ENCODE assay signal across 8 mouse cellular contexts in the genomic region with DNA sequence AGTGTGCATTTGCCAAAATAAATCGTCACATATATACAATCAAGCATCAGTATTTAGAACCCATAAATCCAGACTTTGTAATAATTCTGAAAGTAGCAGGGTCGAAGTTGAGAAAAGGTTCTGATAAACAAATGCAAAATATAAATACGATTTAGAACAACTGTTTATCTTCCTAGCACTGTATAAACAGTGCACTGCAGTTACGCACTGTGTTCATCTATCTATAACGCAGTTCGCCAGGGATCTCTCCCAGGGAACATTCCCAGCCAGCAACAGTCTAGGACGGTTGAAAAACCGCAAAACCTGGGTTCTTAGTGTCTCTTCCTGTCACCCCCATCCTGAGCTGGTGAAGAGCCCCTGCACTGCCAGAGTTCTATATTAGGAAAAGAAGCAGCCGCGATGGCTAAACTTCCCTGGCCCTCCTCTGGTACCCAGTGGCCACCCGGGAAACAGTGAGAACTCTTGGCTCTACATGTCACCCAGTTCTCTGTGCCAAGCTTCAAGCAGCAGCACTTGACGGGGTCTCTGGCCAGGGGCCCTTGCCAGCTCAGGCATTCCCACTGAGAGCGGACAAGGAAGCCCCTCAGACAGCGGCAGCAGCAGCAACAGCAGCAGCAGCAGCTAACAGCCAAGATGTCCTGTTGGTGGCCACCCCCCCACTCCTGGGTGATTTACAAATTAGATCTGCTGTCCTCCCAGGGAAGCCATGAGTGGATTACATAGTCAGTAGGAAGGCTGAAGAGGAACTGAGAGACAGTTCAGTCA. TPM values are rescaled to one million over a fixed set of nuclear protein-coding genes. Genes with fewer than 3 reads are reported as not detected.
DNase-seq lines count a peak whose midpoint lies in the region; ATAC-seq and TF ChIP-seq lines count a peak whose summit lies in the region.

No protein-coding gene starts in this region.

- H3K9ac ChIP-seq in embryonic facial prominence, embryonic 12.5 days: no peak overlapping the region
- no peak overlapping the region for H3K9ac ChIP-seq in lung, embryonic 15.5 days
- H3K9ac ChIP-seq in heart, embryonic 16.5 days (ENCODE audit: low read length): peak overlapping the region; percentile 0; the same call in 1 of the 2 replicates
- no peak overlapping the region for H3K9ac ChIP-seq in midbrain, postnatal 0 days (replicated peaks; ENCODE audit: low read length, poor library complexity, severe bottlenecking)

- no peak overlapping the region for H3K4me3 ChIP-seq in embryonic facial prominence, embryonic 12.5 days
- no peak overlapping the region for H3K4me3 ChIP-seq in embryonic facial prominence, embryonic 10.5 days
- no peak overlapping the region for H3K4me3 ChIP-seq in lung, embryonic 15.5 days
- no peak overlapping the region for H3K4me3 ChIP-seq in heart, embryonic 16.5 days (ENCODE audit: low read length)
- no peak overlapping the region for H3K4me3 ChIP-seq in midbrain, postnatal 0 days (ENCODE audit: low read depth, low read length)

- no peak for ATAC-seq in embryonic facial prominence, embryonic 12.5 days (ENCODE audit: insufficient number of reproducible peaks, insufficient read depth, low FRiP score, low TSS enrichment)
- peak; percentile 64 for ATAC-seq in lung, embryonic 15.5 days (ENCODE audit: borderline replicate concordance, extremely low read depth, low FRiP score, low TSS enrichment)
- no peak for ATAC-seq in heart, embryonic 16.5 days (replicated peaks; ENCODE audit: extremely low read depth, insufficient read depth, low FRiP score)
- ATAC-seq in midbrain, postnatal 0 days (ENCODE audit: low FRiP score): no peak

- peak overlapping the region; percentile 63 for H3K27ac ChIP-seq in embryonic facial prominence, embryonic 12.5 days
- H3K27ac ChIP-seq in embryonic facial prominence, embryonic 10.5 days (replicated peaks): no peak overlapping the region
- H3K27ac ChIP-seq in lung, embryonic 15.5 days: peak overlapping the region; percentile 93
- peak overlapping the region; percentile 86 for H3K27ac ChIP-seq in heart, embryonic 16.5 days (ENCODE audit: low read length)
- H3K27ac ChIP-seq in midbrain, postnatal 0 days (ENCODE audit: low read depth, low read length): no peak overlapping the region

- peaks cover 81% of the 10 kb centered on the region for H3K4me1 ChIP-seq in embryonic facial prominence, embryonic 12.5 days
- peaks cover 82% of the 10 kb centered on the region for H3K4me1 ChIP-seq in embryonic facial prominence, embryonic 10.5 days
- peaks cover 97% of the 10 kb centered on the region for H3K4me1 ChIP-seq in lung, embryonic 15.5 days
- H3K4me1 ChIP-seq in heart, embryonic 16.5 days (ENCODE audit: control insufficient read depth, insufficient read depth, low read length): peaks cover 94% of the 10 kb centered on the region
- no peaks in the 10 kb centered on the region for H3K4me1 ChIP-seq in midbrain, postnatal 0 days (ENCODE audit: insufficient read depth, low read length)

- no peak overlapping the region for H3K4me2 ChIP-seq in embryonic facial prominence, embryonic 12.5 days (replicated peaks)
- 0 out of 2 replicates have a peak overlapping the region, but pooled peaks have one; percentile 9 for H3K4me2 ChIP-seq in lung, embryonic 15.5 days
- peak overlapping the region; percentile 13; the same call in 1 of the 2 replicates for H3K4me2 ChIP-seq in heart, embryonic 16.5 days (ENCODE audit: low read depth, low read length)
- H3K4me2 ChIP-seq in midbrain, postnatal 0 days (ENCODE audit: low read depth, low read length, poor library complexity, severe bottlenecking): no peak overlapping the region

- peaks cover 7% of the 10 kb centered on the region; the same call in 1 of the 2 replicates for H3K36me3 ChIP-seq in embryonic facial prominence, embryonic 12.5 days
- peaks cover 31% of the 10 kb centered on the region for H3K36me3 ChIP-seq in embryonic facial prominence, embryonic 10.5 days (replicated peaks)
- no peaks in the 10 kb centered on the region for H3K36me3 ChIP-seq in lung, embryonic 15.5 days
- H3K36me3 ChIP-seq in heart, embryonic 16.5 days (ENCODE audit: control insufficient read depth, insufficient read depth): no peaks in the 10 kb centered on the region
- no peaks in the 10 kb centered on the region for H3K36me3 ChIP-seq in midbrain, postnatal 0 days (ENCODE audit: insufficient read depth, low read length)

- H3K9me3 ChIP-seq in embryonic facial prominence, embryonic 12.5 days: no peaks in the 10 kb centered on the region
- H3K9me3 ChIP-seq in embryonic facial prominence, embryonic 10.5 days: no peaks in the 10 kb centered on the region
- H3K9me3 ChIP-seq in lung, embryonic 15.5 days: no peaks in the 10 kb centered on the region
- H3K9me3 ChIP-seq in heart, embryonic 16.5 days (replicated peaks; ENCODE audit: control insufficient read depth, low read length): no peaks in the 10 kb centered on the region
- no peaks in the 10 kb centered on the region for H3K9me3 ChIP-seq in midbrain, postnatal 0 days (ENCODE audit: low read length)

- TF ChIP-seq CTCF in midbrain, postnatal 0 days (IDR thresholded peaks at IDR 0.05): no peak

- WGBS in embryonic facial prominence, embryonic 12.5 days: 78% methylated on average over 14 of the region's 14 CpGs
- 84% methylated on average over 14 of the region's 14 CpGs for WGBS in embryonic facial prominence, embryonic 10.5 days
- WGBS in lung, embryonic 15.5 days: 27% methylated on average over 14 of the region's 14 CpGs
- 32% methylated on average over 14 of the region's 14 CpGs for WGBS in heart, embryonic 16.5 days
- 75% methylated on average over 14 of the region's 14 CpGs for WGBS in midbrain, postnatal 0 days

- no peak for DNase-seq in embryonic facial prominence, embryonic 10.5 days (ENCODE audit: low spot score)
- DNase-seq in lung, postnatal 14 days: no peak
- peak; percentile 68 for DNase-seq in midbrain, postnatal 0 days (ENCODE audit: low spot score)
- DNase-seq in B cell, adult 2 months: no peak
- no peak for DNase-seq in urinary bladder, postnatal 36 days (ENCODE audit: low spot score in 2 of 2)

- H3K27me3 ChIP-seq in embryonic facial prominence, embryonic 12.5 days: no peaks in the 10 kb centered on the region
- no peaks in the 10 kb centered on the region for H3K27me3 ChIP-seq in embryonic facial prominence, embryonic 10.5 days (replicated peaks; ENCODE audit: low read depth, poor library complexity, severe bottlenecking)
- no peaks in the 10 kb centered on the region for H3K27me3 ChIP-seq in lung, embryonic 15.5 days
- H3K27me3 ChIP-seq in heart, embryonic 16.5 days (ENCODE audit: control insufficient read depth, insufficient read depth, low read length): no peaks in the 10 kb centered on the region
- H3K27me3 ChIP-seq in midbrain, postnatal 0 days (ENCODE audit: insufficient read depth, low read length): no peaks in the 10 kb centered on the region

RNA-seq across cellular contexts. Expression of a gene that starts 54.3 kb away (rescaled TPM):
- 25.4 and 26.0 TPM in 2 replicates for polyA plus RNA-seq in embryonic facial prominence, embryonic 12.5 days (2016; fragmentation: Nextera tagmentation; extraction: Ambion mirVana)
- polyA plus RNA-seq in embryonic facial prominence, embryonic 10.5 days (2016; fragmentation: Nextera tagmentation; extraction: Ambion mirVana): 7.2 and 7.3 TPM in 2 replicates
- polyA plus RNA-seq in lung, embryonic 15.5 days (2015; fragmentation: Nextera tagmentation; extraction: Ambion mirVana): 13.2 and 14.1 TPM in 2 replicates
- 12.8 and 13.7 TPM in 2 replicates for polyA plus RNA-seq in heart, embryonic 16.5 days (2015; fragmentation: Nextera tagmentation; extraction: Ambion mirVana)
- total RNA-seq in midbrain, postnatal 0 days (2014; rRNA removed): 10.4 and 12.7 TPM in 2 replicates
- 0.97 and 1.2 TPM in 2 replicates for polyA plus RNA-seq in midbrain, postnatal 0 days (2015; fragmentation: Nextera tagmentation; extraction: Ambion mirVana)

Comparison
In these comparisons a context has a peak if more than half of its experiments do, and no peak if none do; other contexts are left out.
1. H3K27ac ChIP-seq: peak in embryonic facial prominence, embryonic 12.5 days (single experiment), lung, embryonic 15.5 days (single experiment) and heart, embryonic 16.5 days (single experiment); none in embryonic facial prominence, embryonic 10.5 days (single experiment) and midbrain, postnatal 0 days (single experiment).
2. H3K4me2 ChIP-seq: peak in lung, embryonic 15.5 days (single experiment) and heart, embryonic 16.5 days (single experiment); none in embryonic facial prominence, embryonic 12.5 days (single experiment) and midbrain, postnatal 0 days (single experiment).